Mouse (Mus musculus) cerebellum, postnatal 10 days (tissue): Measurements from ENCODE around the gene Stat4.
A peak's percentile ranks its signal among the peaks of the same experiment; 100 is the strongest.

Experiments used
- DNase-seq, 2 experiments: peaks; one replicate each; pipeline ENCODE4 v3.0.0; 2021; ENCODE audit warnings: mixed read lengths in 2 of 2

Stat4 gene

GRCm38 (mm10) chr1:52147431-52147830 lies 160.5 kb downstream of the Stat4 start:
- DNase-seq, result no peak

GRCm38 (mm10) chr1:52148178-52148577 lies 161.2 kb downstream of the Stat4 start:
- no peak for DNase-seq

GRCm38 (mm10) chr1:52148696-52149095 lies 161.7 kb downstream of the Stat4 start:
- no peak for DNase-seq

GRCm38 (mm10) chr1:52149934-52150346 lies 163.0 kb downstream of the Stat4 start:
- peak; percentile 92 to 93 for DNase-seq

GRCm38 (mm10) chr1:52150676-52151075 lies 163.7 kb downstream of the Stat4 start:
- DNase-seq, result peak; percentile 57 to 64

GRCm38 (mm10) chr1:52151166-52151565 lies 164.2 kb downstream of the Stat4 start:
- DNase-seq, result no peak

GRCm38 (mm10) chr1:52152369-52152768 lies 165.4 kb downstream of the Stat4 start:
- DNase-seq, result no peak

- no peak for DNase-seq
Observed at GRCm38 (mm10) chr1:52152936-52153335, 166.0 kb downstream of the Stat4 start.

GRCm38 (mm10) chr1:52154890-52155289 lies 167.9 kb downstream of the Stat4 start:
- no peak for DNase-seq

GRCm38 (mm10) chr1:52156351-52156750 lies 169.4 kb downstream of the Stat4 start:
- DNase-seq, result no peak
